Mouse (Mus musculus) kidney, embryonic 15.5 days (tissue): ENCODE measurements at regions not wholly inside any gene's neighbourhood (a gene's known extent, or its start where the extent isn't known, plus 50 kb on each side); places are given as distances from the start of the nearest gene placed in this dataset.
"Not testable (repeated sequence)": the region's sequence is repeated elsewhere in the genome, so short reads cannot be mapped to it uniquely, and the experiment has no call there.

Experiments used
- ATAC-seq: fragments of 200-750 bp; cut with Nextera tagmentation; replicated peaks from 2 replicates; pipeline ENCODE4 v1.8.0; 2017; ENCODE audit warnings: moderate TSS enrichment; ENCODE audit not compliant: low FRiP score
- H3K27ac ChIP-seq: fragments of 300-500 bp; sonication (generic); 2 replicates; pipeline ENCODE4 v1.5.1; 2015; ENCODE audit warnings: mild to moderate bottlenecking, inconsistent platforms
- H3K27me3 ChIP-seq: fragments of 300-500 bp; sonication (generic); 2 replicates; pipeline ENCODE4 v1.6.1; 2015; ENCODE audit warnings: inconsistent platforms
- H3K36me3 ChIP-seq: fragments of 300-500 bp; sonication (generic); 2 replicates; pipeline ENCODE4 v1.6.1; 2015; ENCODE audit warnings: inconsistent platforms
- H3K4me1 ChIP-seq: fragments of 300-500 bp; sonication (generic); 2 replicates; pipeline ENCODE4 v1.6.1; 2015; ENCODE audit warnings: inconsistent platforms
- H3K4me2 ChIP-seq: fragments of 300-500 bp; sonication (generic); 2 replicates; pipeline ENCODE4 v1.6.1; 2015; ENCODE audit warnings: moderate library complexity, mild to moderate bottlenecking, inconsistent platforms
- H3K4me3 ChIP-seq: fragments of 300-500 bp; sonication (generic); replicated peaks from 2 replicates; pipeline ENCODE4 v1.5.1; 2015; ENCODE audit warnings: mild to moderate bottlenecking, inconsistent platforms
- H3K9ac ChIP-seq: fragments of 300-500 bp; sonication (generic); 2 replicates; pipeline ENCODE4 v1.6.1; 2015; ENCODE audit warnings: mild to moderate bottlenecking, inconsistent platforms
- H3K9me3 ChIP-seq: fragments of 300-500 bp; sonication (generic); replicated peaks from 2 replicates; pipeline ENCODE4 v1.6.1; 2016; ENCODE audit warnings: inconsistent platforms
- WGBS: fragments of 180-500 bp; shearing (Covaris S2); methylation state at CpG from one replicate; pipeline ENCODE4 v1.1.7; 2015; ENCODE audit warnings: mixed read lengths; 5-methylcytosine and 5-hydroxymethylcytosine counted together

GRCm38 (mm10) chr17:16374119-16374854, 543.4 kb upstream of the Rgmb start:
- not testable (repeated sequence) for H3K36me3 ChIP-seq, H3K9me3 ChIP-seq, H3K4me1 ChIP-seq, ATAC-seq, H3K4me2 ChIP-seq, H3K27ac ChIP-seq, H3K9ac ChIP-seq, H3K27me3 ChIP-seq, H3K4me3 ChIP-seq
- WGBS, result 85% methylated on average over 5 of the region's 5 CpGs

DNA sequence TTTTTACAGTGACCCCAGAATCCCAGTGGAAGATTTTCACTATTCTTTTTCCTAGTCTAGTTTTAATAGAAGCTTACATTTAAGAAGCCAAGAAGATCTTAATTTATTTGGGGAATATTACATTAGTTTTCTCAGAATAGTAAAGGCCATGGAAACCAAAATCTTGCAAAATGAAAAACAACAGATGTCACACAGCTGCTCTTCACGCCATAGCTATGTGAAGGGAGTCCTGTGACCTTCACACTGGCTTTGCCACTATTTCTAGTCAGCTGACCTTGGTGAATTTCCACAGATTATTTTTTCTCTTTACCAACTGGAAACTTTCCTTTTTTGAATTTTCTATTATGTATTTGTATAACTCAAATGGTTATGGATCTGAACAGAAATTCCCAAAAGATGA, 542.1 kb upstream of the Rgmb start:
- WGBS, result 67% methylated on average over 1 of the region's 1 CpGs
- Histone ChIP-seq H3K9me3 (no peaks in the 10 kb centered on the region), H3K9ac (no peak overlapping the region), H3K4me2 (no peak overlapping the region), H3K36me3 (no peaks in the 10 kb centered on the region), H3K4me1 (no peaks in the 10 kb centered on the region), H3K27me3 (no peaks in the 10 kb centered on the region), H3K4me3 (no peak overlapping the region), H3K27ac (no peak overlapping the region)
- no peak for ATAC-seq

- no peaks in the 10 kb centered on the region for H3K9me3 ChIP-seq
- 0 out of 2 replicates have a peak, but pooled peaks cover 3% of the 10 kb centered on the region for H3K4me1 ChIP-seq
- no peak overlapping the region for H3K4me2 ChIP-seq
- no peak for ATAC-seq
- H3K27me3 ChIP-seq, result no peaks in the 10 kb centered on the region
- 39% methylated on average over 2 of the region's 2 CpGs for WGBS
- H3K36me3 ChIP-seq, result no peaks in the 10 kb centered on the region
- H3K4me3 ChIP-seq, result no peak overlapping the region
- H3K27ac ChIP-seq, result no peak overlapping the region
- H3K9ac ChIP-seq, result no peak overlapping the region
Measured at GRCm38 (mm10) chr17:16344061-16344460, 513.2 kb upstream of the Rgmb start.

DNA sequence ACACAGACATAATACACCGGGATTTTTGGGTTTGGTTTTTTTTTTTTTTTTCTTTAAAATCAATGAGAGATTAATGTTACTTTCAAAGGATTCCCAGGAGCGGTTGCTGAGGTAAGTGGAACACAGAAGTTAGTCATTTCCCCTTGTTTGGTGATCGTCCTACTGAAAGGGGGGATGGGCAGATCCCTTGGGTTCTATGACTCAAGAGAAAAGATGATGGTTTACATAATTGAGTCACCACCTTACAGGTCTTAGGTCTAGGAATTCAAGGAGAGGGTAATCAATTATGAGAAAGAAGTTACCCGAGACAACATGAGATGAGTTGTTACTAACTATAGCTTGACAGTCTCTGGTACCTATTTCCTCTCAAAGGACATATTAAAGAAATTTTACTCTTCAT, 511.9 kb upstream of the Rgmb start:
- no peaks in the 10 kb centered on the region for H3K27me3 ChIP-seq
- no peak overlapping the region for H3K9ac ChIP-seq
- 0 out of 2 replicates have a peak, but pooled peaks cover 3% of the 10 kb centered on the region for H3K4me1 ChIP-seq
- no peaks in the 10 kb centered on the region for H3K36me3 ChIP-seq
- no peak overlapping the region for H3K4me3 ChIP-seq
- no peak overlapping the region for H3K27ac ChIP-seq
- 77% methylated on average over 4 of the region's 4 CpGs for WGBS
- no peak overlapping the region for H3K4me2 ChIP-seq
- no peak for ATAC-seq
- no peaks in the 10 kb centered on the region for H3K9me3 ChIP-seq

DNA sequence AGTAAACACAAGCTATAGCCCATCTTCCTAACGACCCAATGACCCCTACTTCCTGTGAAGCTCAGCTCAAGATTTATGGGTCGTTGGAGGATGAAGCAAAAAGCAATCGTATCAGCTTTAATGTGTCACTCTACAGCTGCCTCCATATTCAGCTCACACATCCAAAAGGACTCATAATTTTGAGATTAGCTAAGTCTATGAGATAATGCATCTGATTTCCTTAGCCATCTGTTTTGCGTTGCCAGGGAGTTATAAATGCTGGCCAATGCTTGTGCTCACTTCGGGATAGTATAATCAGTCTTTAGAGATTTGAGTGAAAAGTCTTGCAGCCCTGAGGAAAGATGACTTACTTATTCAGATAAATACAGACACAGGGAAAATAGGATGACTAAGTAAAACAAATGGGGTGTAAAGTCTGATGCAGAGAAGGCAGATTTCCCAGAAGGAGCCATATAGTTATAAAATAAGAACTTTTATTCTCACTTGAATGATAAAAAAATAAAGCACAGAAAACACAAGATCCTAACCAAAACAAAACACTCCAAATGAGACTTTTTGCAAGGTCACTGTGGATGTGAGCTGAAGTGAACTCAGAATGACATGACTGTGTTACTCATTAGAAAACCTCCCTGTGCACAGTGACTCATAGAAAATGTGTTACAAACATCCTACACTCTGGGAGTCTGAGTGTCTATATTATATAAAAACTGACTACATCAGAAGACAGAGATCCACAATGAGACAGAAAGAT, 509.1 kb upstream of the Rgmb start:
- WGBS, result 21% methylated on average over 5 of the region's 5 CpGs
- no peak overlapping the region for H3K9ac ChIP-seq
- ATAC-seq, result 0 out of 2 replicates have a peak, but pooled peaks have one; percentile 52
- no peaks in the 10 kb centered on the region for H3K36me3 ChIP-seq
- H3K27ac ChIP-seq, result no peak overlapping the region
- no peak overlapping the region for H3K4me2 ChIP-seq
- no peak overlapping the region for H3K4me3 ChIP-seq
- H3K4me1 ChIP-seq, result 0 out of 2 replicates have a peak, but pooled peaks cover 3% of the 10 kb centered on the region
- no peaks in the 10 kb centered on the region for H3K27me3 ChIP-seq
- H3K9me3 ChIP-seq, result no peaks in the 10 kb centered on the region

- no peak for ATAC-seq
- no peaks in the 10 kb centered on the region for H3K9me3 ChIP-seq
- H3K9ac ChIP-seq, result no peak overlapping the region
- no peak overlapping the region for H3K4me3 ChIP-seq
- H3K27ac ChIP-seq, result no peak overlapping the region
- no peaks in the 10 kb centered on the region for H3K36me3 ChIP-seq
- no peak overlapping the region for H3K4me2 ChIP-seq
- no peaks in the 10 kb centered on the region for H3K27me3 ChIP-seq
- H3K4me1 ChIP-seq, result no peaks in the 10 kb centered on the region
- 93% methylated on average over 3 of the region's 3 CpGs for WGBS
Measured at GRCm38 (mm10) chr17:16311914-16312313, 481.1 kb upstream of the Rgmb start.

GRCm38 (mm10) chr17:16311196-16311873, 480.5 kb upstream of the Rgmb start:
- ATAC-seq, result no peak
- no peaks in the 10 kb centered on the region for H3K4me1 ChIP-seq
- H3K27ac ChIP-seq, result no peak overlapping the region
- no peak overlapping the region for H3K9ac ChIP-seq
- H3K4me3 ChIP-seq, result no peak overlapping the region
- no peaks in the 10 kb centered on the region for H3K27me3 ChIP-seq
- 88% methylated on average over 9 of the region's 9 CpGs for WGBS
- no peak overlapping the region for H3K4me2 ChIP-seq
- H3K36me3 ChIP-seq, result no peaks in the 10 kb centered on the region
- H3K9me3 ChIP-seq, result no peaks in the 10 kb centered on the region

GRCm38 (mm10) chr17:16301776-16302175, 470.9 kb upstream of the Rgmb start:
- no peaks in the 10 kb centered on the region for H3K36me3 ChIP-seq
- H3K4me1 ChIP-seq, result no peaks in the 10 kb centered on the region
- no peaks in the 10 kb centered on the region for H3K9me3 ChIP-seq
- no peak overlapping the region for H3K27ac ChIP-seq
- no peak overlapping the region for H3K4me3 ChIP-seq
- WGBS, result 45% methylated on average over 2 of the region's 2 CpGs
- no peak overlapping the region for H3K4me2 ChIP-seq
- H3K9ac ChIP-seq, result no peak overlapping the region
- ATAC-seq, result no peak
- H3K27me3 ChIP-seq, result no peaks in the 10 kb centered on the region

DNA sequence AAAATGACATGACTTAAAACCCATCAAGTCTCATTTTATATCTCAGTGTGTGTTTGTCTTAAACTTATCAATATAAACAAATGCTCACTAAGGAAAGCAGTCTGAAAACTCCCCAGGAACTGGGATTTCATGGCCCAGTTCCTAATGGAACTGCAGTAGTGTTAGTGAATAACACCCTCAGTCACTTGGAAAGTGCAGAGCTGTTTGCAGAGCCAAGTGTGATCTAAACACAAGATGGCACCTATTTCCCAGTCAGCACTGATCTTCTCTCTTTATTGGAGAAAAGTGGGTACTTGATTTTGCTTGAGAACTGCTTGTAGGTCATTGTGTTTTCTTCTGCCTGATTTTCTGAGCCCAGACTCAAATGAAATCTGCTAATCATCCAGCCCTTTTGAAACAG, 467.7 kb upstream of the Rgmb start:
- Histone ChIP-seq H3K4me3 (no peak overlapping the region), H3K27ac (no peak overlapping the region), H3K27me3 (no peaks in the 10 kb centered on the region), H3K9me3 (no peaks in the 10 kb centered on the region), H3K4me1 (no peaks in the 10 kb centered on the region), H3K9ac (no peak overlapping the region), H3K4me2 (no peak overlapping the region), H3K36me3 (no peaks in the 10 kb centered on the region)
- ATAC-seq, result no peak
